Mouse (Mus musculus) brain, embryonic 14.5 days (tissue): ENCODE measurements around the gene Fzd4. TPM values are rescaled to one million over a fixed set of nuclear protein-coding genes. Genes with fewer than 3 reads are reported as not detected.

ENCODE experiments used
- DNase-seq: peaks from one replicate; pipeline ENCODE4 v3.0.0-alpha.2; 2011; ENCODE audit warnings: low read depth
- CTCF ChIP-seq: fragments of 200-500 bp; IDR thresholded peaks from 2 replicates; pipeline ENCODE4 v1.5.1; 2012; ENCODE audit warnings: inconsistent platforms, mild to moderate bottlenecking, moderate library complexity, borderline replicate concordance; ENCODE audit not compliant: insufficient read depth, insufficient read length; ENCODE audit errors: extremely low read depth
- POLR2A ChIP-seq: fragments of 200-500 bp; IDR thresholded peaks from 2 replicates; pipeline ENCODE4 v1.6.1; 2012; ENCODE audit warnings: mild to moderate bottlenecking, inconsistent platforms, borderline replicate concordance; ENCODE audit not compliant: poor library complexity, insufficient read depth, insufficient read length, severe bottlenecking; ENCODE audit errors: extremely low read depth
- polyA plus RNA-seq: library from polyadenylated mRNA; depleted of rRNA; stranded (reverse); fragments of >200 nt; gene quantifications from 2 replicates; pipeline ENCODE4 v1.2.3, GENCODE M21; 2012; rRNA removed

Fzd4 gene
- polyA plus RNA-seq, 1 experiment, result 3.1 TPM

DNA sequence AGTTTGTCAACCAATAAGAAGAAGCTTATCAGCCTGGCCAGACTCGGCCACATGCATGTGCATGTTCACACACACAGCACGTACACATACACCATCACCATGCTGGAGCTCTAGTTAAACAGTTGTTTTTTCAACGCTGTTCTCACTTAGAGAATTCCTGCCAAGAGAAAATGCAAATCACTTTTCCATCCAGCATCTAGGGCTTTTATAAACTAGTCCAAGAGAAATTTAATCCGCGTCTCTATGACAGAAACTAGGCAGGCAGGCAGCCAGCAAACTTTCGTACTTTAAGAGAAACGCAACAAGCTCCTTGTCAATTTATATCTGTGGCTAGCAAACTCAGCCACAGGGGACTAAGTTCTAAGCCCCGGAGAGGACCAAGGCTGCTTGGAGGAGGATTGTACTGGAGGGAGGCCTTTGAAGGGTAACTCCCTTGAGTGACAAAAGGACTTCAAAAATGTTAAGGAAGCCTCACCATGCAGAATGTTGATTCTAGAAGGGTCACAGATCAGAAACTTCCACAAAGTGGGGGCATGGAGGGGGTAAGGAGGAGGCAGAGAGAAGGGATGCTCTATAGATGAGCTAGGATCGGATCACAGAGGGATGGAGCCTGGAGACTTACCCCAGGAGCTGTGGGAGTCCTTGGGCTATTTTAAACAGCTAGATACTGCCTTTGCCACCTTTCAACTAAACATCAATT is 29.2 kb downstream of the Fzd4 start:
- DNase-seq, result peak; percentile 82
- TF ChIP-seq POLR2A, result no peak
- TF ChIP-seq CTCF, result no peak

DNA sequence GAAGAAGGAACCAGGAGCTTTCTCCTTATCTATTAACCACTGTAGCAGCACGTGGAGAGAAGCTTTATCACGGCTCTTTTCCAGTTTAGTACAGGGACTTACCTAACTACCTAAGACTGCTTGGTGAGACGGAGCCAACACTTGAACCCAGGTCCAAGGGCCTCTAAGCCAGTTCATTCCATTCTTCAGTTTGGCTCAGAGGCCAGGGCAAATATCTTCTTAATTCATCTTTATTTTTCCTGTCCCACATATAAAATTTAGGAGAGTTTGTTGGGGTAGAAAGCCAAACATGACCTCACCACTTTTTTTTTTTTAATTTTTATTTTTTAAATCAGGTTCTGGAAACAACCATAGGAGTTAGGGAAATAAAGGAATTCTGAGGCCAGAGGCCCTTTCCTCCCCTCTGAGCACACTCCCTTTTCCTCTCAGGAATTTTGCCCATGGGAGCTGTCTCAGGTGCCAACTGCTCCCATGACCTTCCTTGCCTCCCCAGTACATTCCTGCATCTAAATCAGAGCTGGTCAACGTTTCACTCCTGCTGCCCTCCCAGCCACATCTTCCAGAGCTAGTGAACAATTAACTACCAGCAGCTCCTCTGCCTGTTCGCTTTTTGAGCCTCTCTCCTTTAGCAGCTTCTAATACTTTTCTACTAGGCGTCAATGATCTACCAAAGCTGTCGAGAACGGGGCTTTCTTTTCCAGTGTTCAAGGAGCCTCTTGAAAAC is 29.9 kb downstream of the Fzd4 start:
- no peak for DNase-seq
- TF ChIP-seq POLR2A, result no peak
- no peak for TF ChIP-seq CTCF

DNA sequence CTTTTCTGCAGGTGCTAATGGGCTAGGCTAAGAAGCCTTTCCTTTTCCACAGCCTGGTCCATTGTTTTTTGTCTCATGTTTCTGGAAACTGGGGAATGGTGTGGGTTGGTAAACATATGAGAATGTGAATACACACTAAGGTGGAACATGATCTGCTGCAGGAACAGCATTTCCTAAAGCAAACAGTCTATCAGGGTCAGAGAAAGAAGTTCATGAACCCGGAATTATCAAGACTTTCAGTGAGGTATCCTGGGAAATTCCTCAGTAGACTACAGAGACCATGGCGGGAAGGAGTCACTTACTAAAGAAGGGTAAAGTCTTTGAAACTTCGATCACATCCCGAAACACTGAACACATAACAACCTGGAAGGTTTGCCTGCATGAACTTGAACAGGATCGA is 32.2 kb downstream of the Fzd4 start:
- DNase-seq, result no peak
- TF ChIP-seq CTCF, result no peak
- TF ChIP-seq POLR2A, result no peak

DNA sequence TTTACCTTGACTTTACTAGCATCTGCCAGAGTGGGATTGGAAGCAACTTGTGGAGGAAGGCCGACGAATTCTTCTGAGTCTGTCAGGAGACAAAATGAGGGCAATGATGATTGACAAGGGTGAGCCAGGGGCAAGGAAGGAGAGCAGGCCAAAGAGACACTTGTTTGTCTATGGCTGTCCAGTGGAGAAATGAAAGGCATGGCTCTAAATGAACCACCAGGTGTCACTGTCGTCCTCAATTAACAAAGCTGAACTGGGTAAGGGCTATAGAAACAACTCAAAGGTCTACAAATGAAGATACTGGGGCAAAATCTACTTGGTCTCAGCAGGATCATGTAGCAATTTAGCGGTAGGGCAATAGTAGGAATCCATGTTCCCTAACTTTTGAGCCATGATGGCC is 33.4 kb downstream of the Fzd4 start:
- DNase-seq, result peak; percentile 60
- TF ChIP-seq POLR2A (no peak), CTCF (peak; percentile 48; the same call in 1 of the 2 replicates)

GRCm38 (mm10) chr7:89441291-89441690 is 37.1 kb downstream of the Fzd4 start:
- TF ChIP-seq POLR2A, result no peak
- TF ChIP-seq CTCF, result no peak
- no peak for DNase-seq

DNA sequence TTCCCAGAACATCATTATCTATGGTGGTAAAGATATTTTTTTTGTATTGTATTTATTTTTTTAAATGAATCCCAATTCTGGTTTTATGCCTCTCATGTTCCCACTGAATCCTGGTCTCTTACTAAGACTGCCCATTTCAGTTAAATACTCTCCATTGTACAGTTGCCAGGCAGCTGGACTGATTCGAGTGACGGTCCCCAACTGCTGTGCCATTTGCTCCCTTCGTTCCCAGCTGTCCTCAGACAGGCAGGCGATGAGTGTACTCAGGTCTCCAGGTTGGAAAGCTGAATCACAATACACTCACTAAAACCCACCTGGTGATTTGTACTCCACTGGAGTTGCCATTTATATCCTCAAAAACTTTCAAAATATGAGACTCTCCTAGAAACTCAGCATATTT is 38.1 kb downstream of the Fzd4 start:
- TF ChIP-seq CTCF (no peak), POLR2A (no peak)

GRCm38 (mm10) chr7:89445137-89445536 is 41.0 kb downstream of the Fzd4 start:
- no peak for DNase-seq
- TF ChIP-seq POLR2A, result no peak
- TF ChIP-seq CTCF, result no peak

More for the DNA sequence above, 38.1 kb downstream of the Fzd4 start:
- DNase-seq, result peak; percentile 36

DNA sequence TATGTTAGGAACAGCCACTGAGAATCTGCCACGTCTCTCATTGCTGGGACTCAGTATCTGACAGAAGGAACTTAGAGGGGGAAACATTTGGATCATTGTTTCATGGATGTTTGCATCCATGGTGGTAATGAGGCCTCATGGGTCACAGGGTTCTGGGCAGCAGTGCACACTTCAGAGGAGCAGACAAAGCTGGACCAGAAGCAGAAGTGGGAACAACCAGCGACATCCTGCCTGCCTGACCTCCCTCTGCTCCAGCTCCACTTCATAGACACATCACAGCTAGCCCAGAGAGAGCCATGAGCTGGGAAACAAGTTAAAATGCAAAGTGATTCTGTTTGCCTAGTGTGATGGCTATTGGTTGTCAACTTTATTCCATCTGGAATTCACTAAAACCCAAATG is 46.2 kb downstream of the Fzd4 start:
- TF ChIP-seq CTCF, result no peak
- TF ChIP-seq POLR2A, result no peak
- no peak for DNase-seq

- TF ChIP-seq CTCF (no peak), POLR2A (no peak)
- DNase-seq, result peak; percentile 57
Measured at GRCm38 (mm10) chr7:89456380-89457076, 52.4 kb downstream of the Fzd4 start.

GRCm38 (mm10) chr7:89459691-89460090 is 55.5 kb downstream of the Fzd4 start:
- no peak for DNase-seq
- TF ChIP-seq POLR2A, result no peak

- DNase-seq, result no peak
Measured at GRCm38 (mm10) chr7:89460911-89461310, 56.8 kb downstream of the Fzd4 start.

GRCm38 (mm10) chr7:89461351-89461750 is 57.2 kb downstream of the Fzd4 start:
- DNase-seq, result peak; percentile 22
- TF ChIP-seq POLR2A (no peak), CTCF (no peak)

More at GRCm38 (mm10) chr7:89460911-89461310, 56.8 kb downstream of the Fzd4 start:
- no peak for TF ChIP-seq POLR2A
- no peak for TF ChIP-seq CTCF

Other genes with a start within 250 kb of the Fzd4 start
- gene Tmem135, start 133 bp upstream of the Fzd4 start, polyA plus RNA-seq, result 12.8 and 17.4 TPM in 2 replicates
- 17.6 and 21.8 TPM in 2 replicates for gene Prss23, start 122.8 kb downstream of the Fzd4 start, polyA plus RNA-seq
- 2.0 and 3.7 TPM in 2 replicates for gene Me3, start 228.0 kb downstream of the Fzd4 start, polyA plus RNA-seq